Mouse (Mus musculus): ENCODE data around the gene Fam129a. TPM values are rescaled to one million over a fixed set of nuclear protein-coding genes. Genes with fewer than 3 reads are reported as not detected.
"Not testable (repeated sequence)": the region's sequence is repeated elsewhere in the genome, so short reads cannot be mapped to it uniquely, and the experiment has no call there.

The Fam129a gene
- polyA plus RNA-seq, 1 experiment from 2014 or later: 0.51 TPM

GRCm38 (mm10) chr1:151595600-151596299, 24.8 kb downstream of the Fam129a start:
- H3K9ac ChIP-seq (ENCODE audit: low read length): no peak overlapping the region
- no peak overlapping the region for H3K4me3 ChIP-seq (ENCODE audit: low read depth, low read length)
- no peak overlapping the region for H3K4me2 ChIP-seq
- H3K27ac ChIP-seq (ENCODE audit: low read depth, low read length): no peak overlapping the region
- 38% methylated on average over 12 of the region's 12 CpGs for WGBS
- no peaks in the 10 kb centered on the region for H3K9me3 ChIP-seq (ENCODE audit: control insufficient read depth, low read length)
- no peaks in the 10 kb centered on the region for H3K36me3 ChIP-seq (ENCODE audit: control insufficient read depth, insufficient read depth, low read length)
- no peaks in the 10 kb centered on the region for H3K27me3 ChIP-seq (ENCODE audit: control insufficient read depth, insufficient read depth, low read length)
- no peaks in the 10 kb centered on the region for H3K4me1 ChIP-seq (ENCODE audit: control insufficient read depth, insufficient read depth, low read length)
- DNase-seq (ENCODE audit: low spot score, missing footprints) (no peak), ATAC-seq (ENCODE audit: low FRiP score) (no peak)

GRCm38 (mm10) chr1:151596562-151596961, 25.6 kb downstream of the Fam129a start:
- WGBS: 73% methylated on average over 8 of the region's 8 CpGs
- DNase-seq (ENCODE audit: low spot score, missing footprints) (no peak), ATAC-seq (ENCODE audit: low FRiP score) (no peak)
- Histone ChIP-seq H3K36me3 (ENCODE audit: control insufficient read depth, insufficient read depth, low read length) (no peaks in the 10 kb centered on the region), H3K27me3 (ENCODE audit: control insufficient read depth, insufficient read depth, low read length) (no peaks in the 10 kb centered on the region), H3K4me3 (ENCODE audit: low read depth, low read length) (no peak overlapping the region), H3K4me2 (no peak overlapping the region), H3K9ac (ENCODE audit: low read length) (no peak overlapping the region), H3K27ac (ENCODE audit: low read depth, low read length) (no peak overlapping the region), H3K9me3 (ENCODE audit: control insufficient read depth, low read length) (no peaks in the 10 kb centered on the region), H3K4me1 (ENCODE audit: control insufficient read depth, insufficient read depth, low read length) (no peaks in the 10 kb centered on the region)

GRCm38 (mm10) chr1:151597677-151598297, 26.8 kb downstream of the Fam129a start:
- no peak overlapping the region for H3K9ac ChIP-seq (ENCODE audit: low read length)
- H3K36me3 ChIP-seq (ENCODE audit: control insufficient read depth, insufficient read depth, low read length): no peaks in the 10 kb centered on the region
- no peaks in the 10 kb centered on the region for H3K9me3 ChIP-seq (ENCODE audit: control insufficient read depth, low read length)
- no peaks in the 10 kb centered on the region for H3K27me3 ChIP-seq (ENCODE audit: control insufficient read depth, insufficient read depth, low read length)
- WGBS: 80% methylated on average over 6 of the region's 6 CpGs
- DNase-seq (ENCODE audit: low spot score, missing footprints) (no peak), ATAC-seq (ENCODE audit: low FRiP score) (no peak)
- no peak overlapping the region for H3K27ac ChIP-seq (ENCODE audit: low read depth, low read length)
- H3K4me1 ChIP-seq (ENCODE audit: control insufficient read depth, insufficient read depth, low read length): no peaks in the 10 kb centered on the region
- H3K4me2 ChIP-seq: no peak overlapping the region
- H3K4me3 ChIP-seq (ENCODE audit: low read depth, low read length): no peak overlapping the region

GRCm38 (mm10) chr1:151598876-151599275, 27.9 kb downstream of the Fam129a start:
- no peak overlapping the region for H3K27ac ChIP-seq (ENCODE audit: low read depth, low read length)
- DNase-seq (ENCODE audit: low spot score, missing footprints) (no peak), ATAC-seq (ENCODE audit: low FRiP score) (no peak)
- no peak overlapping the region for H3K9ac ChIP-seq (ENCODE audit: low read length)
- H3K9me3 ChIP-seq (ENCODE audit: control insufficient read depth, low read length): no peaks in the 10 kb centered on the region
- 92% methylated on average over 2 of the region's 2 CpGs for WGBS
- no peaks in the 10 kb centered on the region for H3K36me3 ChIP-seq (ENCODE audit: control insufficient read depth, insufficient read depth, low read length)
- no peak overlapping the region for H3K4me2 ChIP-seq
- H3K27me3 ChIP-seq (ENCODE audit: control insufficient read depth, insufficient read depth, low read length): no peaks in the 10 kb centered on the region
- H3K4me3 ChIP-seq (ENCODE audit: low read depth, low read length): no peak overlapping the region
- H3K4me1 ChIP-seq (ENCODE audit: control insufficient read depth, insufficient read depth, low read length): no peaks in the 10 kb centered on the region

- no peaks in the 10 kb centered on the region for H3K36me3 ChIP-seq (ENCODE audit: control insufficient read depth, insufficient read depth, low read length)
- DNase-seq (ENCODE audit: low spot score, missing footprints) (no peak), ATAC-seq (ENCODE audit: low FRiP score) (no peak)
- H3K4me1 ChIP-seq (ENCODE audit: control insufficient read depth, insufficient read depth, low read length): no peaks in the 10 kb centered on the region
- H3K27ac ChIP-seq (ENCODE audit: low read depth, low read length): no peak overlapping the region
- no peak overlapping the region for H3K9ac ChIP-seq (ENCODE audit: low read length)
- WGBS: 77% methylated on average over 2 of the region's 2 CpGs
- no peaks in the 10 kb centered on the region for H3K27me3 ChIP-seq (ENCODE audit: control insufficient read depth, insufficient read depth, low read length)
- no peak overlapping the region for H3K4me3 ChIP-seq (ENCODE audit: low read depth, low read length)
- H3K4me2 ChIP-seq: no peak overlapping the region
- H3K9me3 ChIP-seq (ENCODE audit: control insufficient read depth, low read length): no peaks in the 10 kb centered on the region
Observed at GRCm38 (mm10) chr1:151604328-151604727, 33.3 kb downstream of the Fam129a start.

- not testable (repeated sequence) for H3K27ac ChIP-seq (ENCODE audit: low read depth, low read length); ATAC-seq (ENCODE audit: low FRiP score); H3K4me1 ChIP-seq (ENCODE audit: control insufficient read depth, insufficient read depth, low read length); H3K9ac ChIP-seq (ENCODE audit: low read length); H3K36me3 ChIP-seq (ENCODE audit: control insufficient read depth, insufficient read depth, low read length); H3K4me3 ChIP-seq (ENCODE audit: low read depth, low read length); DNase-seq (ENCODE audit: low spot score, missing footprints); H3K9me3 ChIP-seq (ENCODE audit: control insufficient read depth, low read length); H3K27me3 ChIP-seq (ENCODE audit: control insufficient read depth, insufficient read depth, low read length); H3K4me2 ChIP-seq
- 83% methylated on average over 3 of the region's 3 CpGs for WGBS
Observed at GRCm38 (mm10) chr1:151607957-151608356, 37.0 kb downstream of the Fam129a start.

GRCm38 (mm10) chr1:151610621-151611020, 39.6 kb downstream of the Fam129a start:
- no peak overlapping the region for H3K4me2 ChIP-seq
- H3K27ac ChIP-seq (ENCODE audit: low read depth, low read length): no peak overlapping the region
- H3K9me3 ChIP-seq (ENCODE audit: control insufficient read depth, low read length): no peaks in the 10 kb centered on the region
- no peaks in the 10 kb centered on the region for H3K27me3 ChIP-seq (ENCODE audit: control insufficient read depth, insufficient read depth, low read length)
- H3K36me3 ChIP-seq (ENCODE audit: control insufficient read depth, insufficient read depth, low read length): no peaks in the 10 kb centered on the region
- H3K4me1 ChIP-seq (ENCODE audit: control insufficient read depth, insufficient read depth, low read length): no peaks in the 10 kb centered on the region
- DNase-seq (ENCODE audit: low spot score, missing footprints) (no peak), ATAC-seq (ENCODE audit: low FRiP score) (no peak)
- no peak overlapping the region for H3K9ac ChIP-seq (ENCODE audit: low read length)
- no peak overlapping the region for H3K4me3 ChIP-seq (ENCODE audit: low read depth, low read length)

GRCm38 (mm10) chr1:151614320-151614935, 43.4 kb downstream of the Fam129a start:
- H3K4me3 ChIP-seq (ENCODE audit: low read depth, low read length): no peak overlapping the region

GRCm38 (mm10) chr1:151615625-151616024, 44.6 kb downstream of the Fam129a start:
- Histone ChIP-seq H3K36me3 (ENCODE audit: control insufficient read depth, insufficient read depth, low read length) (no peaks in the 10 kb centered on the region), H3K9me3 (ENCODE audit: control insufficient read depth, low read length) (no peaks in the 10 kb centered on the region), H3K4me2 (no peak overlapping the region), H3K4me3 (ENCODE audit: low read depth, low read length) (no peak overlapping the region), H3K27ac (ENCODE audit: low read depth, low read length) (no peak overlapping the region), H3K4me1 (ENCODE audit: control insufficient read depth, insufficient read depth, low read length) (no peaks in the 10 kb centered on the region), H3K27me3 (ENCODE audit: control insufficient read depth, insufficient read depth, low read length) (no peaks in the 10 kb centered on the region), H3K9ac (ENCODE audit: low read length) (no peak overlapping the region)
- 94% methylated on average over 6 of the region's 6 CpGs for WGBS
- no peak for DNase-seq (ENCODE audit: low spot score, missing footprints)
- ATAC-seq (ENCODE audit: low FRiP score): no peak

More at GRCm38 (mm10) chr1:151614320-151614935, 43.4 kb downstream of the Fam129a start:
- Histone ChIP-seq H3K4me1 (ENCODE audit: control insufficient read depth, insufficient read depth, low read length) (no peaks in the 10 kb centered on the region), H3K27me3 (ENCODE audit: control insufficient read depth, insufficient read depth, low read length) (no peaks in the 10 kb centered on the region), H3K9ac (ENCODE audit: low read length) (no peak overlapping the region), H3K4me2 (no peak overlapping the region), H3K9me3 (ENCODE audit: control insufficient read depth, low read length) (no peaks in the 10 kb centered on the region), H3K27ac (ENCODE audit: low read depth, low read length) (no peak overlapping the region), H3K36me3 (ENCODE audit: control insufficient read depth, insufficient read depth, low read length) (no peaks in the 10 kb centered on the region)
- ATAC-seq (ENCODE audit: low FRiP score): no peak
- DNase-seq (ENCODE audit: low spot score, missing footprints): no peak
- 85% methylated on average over 10 of the region's 10 CpGs for WGBS

Measured in midbrain, embryonic 11.5 days (tissue).